Mouse (Mus musculus): ENCODE measurements around the gene D10Wsu102e. TPM values are rescaled to one million over a fixed set of nuclear protein-coding genes. Genes with fewer than 3 reads are reported as not detected.
"Not testable (repeated sequence)": the region's sequence is repeated elsewhere in the genome, so short reads cannot be mapped to it uniquely, and the experiment has no call there.

The D10Wsu102e gene
- total and polyA plus RNA-seq, 2 experiments: 0.13 to 0.28 TPM

- WGBS: 87% methylated on average over 4 of the region's 4 CpGs
- Histone ChIP-seq H3K27me3 (ENCODE audit: control insufficient read depth, insufficient read depth, low read length) (no peaks in the 10 kb centered on the region), H3K36me3 (ENCODE audit: control insufficient read depth, insufficient read depth, low read length) (no peaks in the 10 kb centered on the region), H3K4me3 (ENCODE audit: insufficient read depth, low read depth, low read length) (no peak overlapping the region), H3K9ac (ENCODE audit: low read depth, low read length) (no peak overlapping the region), H3K79me2 (ENCODE audit: control insufficient read depth, insufficient read depth, low read length) (no peaks in the 10 kb centered on the region), H3K27ac (replicated peaks; ENCODE audit: insufficient read depth, low read depth, low read length) (no peak overlapping the region), H3K4me1 (ENCODE audit: control insufficient read depth, insufficient read depth, low read length) (no peaks in the 10 kb centered on the region)
- no peak for TF ChIP-seq CTCF (IDR thresholded peaks at IDR 0.05; ENCODE audit: low read depth, low read length)
- no peak for DNase-seq (ENCODE audit: extremely low read depth, low read depth, low spot score)
These were observed 22.5 kb downstream of the D10Wsu102e start for GRCm38 (mm10) chr10:83382528-83382927.

DNA sequence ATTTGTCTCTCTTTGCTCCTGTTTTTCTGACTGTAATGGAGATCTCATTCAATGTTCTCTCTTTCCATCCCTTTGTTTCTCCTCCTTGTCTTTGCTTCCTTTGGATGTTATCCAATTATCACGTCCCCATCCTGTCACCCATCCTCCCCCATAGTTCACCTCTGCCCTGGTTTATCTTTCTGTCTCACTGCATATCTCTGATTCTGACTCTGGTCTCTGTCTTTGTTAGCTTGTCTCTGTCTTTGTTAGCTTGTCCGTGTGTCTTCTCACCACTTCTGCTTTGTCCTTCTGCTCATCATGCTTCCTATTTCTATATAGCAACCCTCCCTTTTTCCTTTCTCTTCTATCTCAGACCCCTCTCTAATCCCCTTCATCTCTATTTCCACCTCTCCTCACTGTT lies 23.0 kb downstream of the D10Wsu102e start:
- H3K79me2 ChIP-seq (ENCODE audit: control insufficient read depth, insufficient read depth, low read length): no peaks in the 10 kb centered on the region
- no peak overlapping the region for H3K27ac ChIP-seq (replicated peaks; ENCODE audit: insufficient read depth, low read depth, low read length)
- no peaks in the 10 kb centered on the region for H3K36me3 ChIP-seq (ENCODE audit: control insufficient read depth, insufficient read depth, low read length)
- DNase-seq (ENCODE audit: extremely low read depth, low read depth, low spot score): no peak
- TF ChIP-seq POLR2A (IDR thresholded peaks at IDR 0.05; ENCODE audit: extremely low read depth, insufficient read depth, low read length) (no peak), CTCF (IDR thresholded peaks at IDR 0.05; ENCODE audit: low read depth, low read length) (no peak)
- no peaks in the 10 kb centered on the region for H3K27me3 ChIP-seq (ENCODE audit: control insufficient read depth, insufficient read depth, low read length)
- WGBS: 63% methylated on average over 2 of the region's 2 CpGs
- H3K9ac ChIP-seq (ENCODE audit: low read depth, low read length): no peak overlapping the region
- no peaks in the 10 kb centered on the region for H3K4me1 ChIP-seq (ENCODE audit: control insufficient read depth, insufficient read depth, low read length)
- H3K4me3 ChIP-seq (ENCODE audit: insufficient read depth, low read depth, low read length): no peak overlapping the region

GRCm38 (mm10) chr10:83383863-83384262 lies 23.8 kb downstream of the D10Wsu102e start:
- Histone ChIP-seq H3K9ac (ENCODE audit: low read depth, low read length) (no peak overlapping the region), H3K36me3 (ENCODE audit: control insufficient read depth, insufficient read depth, low read length) (no peaks in the 10 kb centered on the region), H3K27ac (replicated peaks; ENCODE audit: insufficient read depth, low read depth, low read length) (no peak overlapping the region), H3K27me3 (ENCODE audit: control insufficient read depth, insufficient read depth, low read length) (no peaks in the 10 kb centered on the region), H3K79me2 (ENCODE audit: control insufficient read depth, insufficient read depth, low read length) (no peaks in the 10 kb centered on the region), H3K4me1 (ENCODE audit: control insufficient read depth, insufficient read depth, low read length) (no peaks in the 10 kb centered on the region), H3K4me3 (ENCODE audit: insufficient read depth, low read depth, low read length) (no peak overlapping the region)
- 94% methylated on average over 13 of the region's 13 CpGs for WGBS
- no peak for TF ChIP-seq CTCF (IDR thresholded peaks at IDR 0.05; ENCODE audit: low read depth, low read length)
- DNase-seq (ENCODE audit: extremely low read depth, low read depth, low spot score): no peak

GRCm38 (mm10) chr10:83384456-83385215 lies 24.6 kb downstream of the D10Wsu102e start:
- no peak for DNase-seq (ENCODE audit: extremely low read depth, low read depth, low spot score)
- H3K9ac ChIP-seq (ENCODE audit: low read depth, low read length): no peak overlapping the region
- H3K27ac ChIP-seq (replicated peaks; ENCODE audit: insufficient read depth, low read depth, low read length): no peak overlapping the region
- 93% methylated on average over 8 of the region's 8 CpGs for WGBS
- H3K36me3 ChIP-seq (ENCODE audit: control insufficient read depth, insufficient read depth, low read length): no peaks in the 10 kb centered on the region
- TF ChIP-seq CTCF (IDR thresholded peaks at IDR 0.05; ENCODE audit: low read depth, low read length) (no peak), POLR2A (IDR thresholded peaks at IDR 0.05; ENCODE audit: extremely low read depth, insufficient read depth, low read length) (no peak)
- H3K4me3 ChIP-seq (ENCODE audit: insufficient read depth, low read depth, low read length): no peak overlapping the region
- H3K79me2 ChIP-seq (ENCODE audit: control insufficient read depth, insufficient read depth, low read length): no peaks in the 10 kb centered on the region
- H3K27me3 ChIP-seq (ENCODE audit: control insufficient read depth, insufficient read depth, low read length): no peaks in the 10 kb centered on the region
- H3K4me1 ChIP-seq (ENCODE audit: control insufficient read depth, insufficient read depth, low read length): no peaks in the 10 kb centered on the region

GRCm38 (mm10) chr10:83385330-83385910 lies 25.4 kb downstream of the D10Wsu102e start:
- no peak overlapping the region for H3K9ac ChIP-seq (ENCODE audit: low read depth, low read length)
- no peak overlapping the region for H3K27ac ChIP-seq (replicated peaks; ENCODE audit: insufficient read depth, low read depth, low read length)
- H3K4me3 ChIP-seq (ENCODE audit: insufficient read depth, low read depth, low read length): no peak overlapping the region
- 86% methylated on average over 7 of the region's 7 CpGs for WGBS
- no peak for TF ChIP-seq CTCF (IDR thresholded peaks at IDR 0.05; ENCODE audit: low read depth, low read length)
- no peak for TF ChIP-seq POLR2A (IDR thresholded peaks at IDR 0.05; ENCODE audit: extremely low read depth, insufficient read depth, low read length)
- no peaks in the 10 kb centered on the region for H3K36me3 ChIP-seq (ENCODE audit: control insufficient read depth, insufficient read depth, low read length)
- no peaks in the 10 kb centered on the region for H3K4me1 ChIP-seq (ENCODE audit: control insufficient read depth, insufficient read depth, low read length)
- H3K27me3 ChIP-seq (ENCODE audit: control insufficient read depth, insufficient read depth, low read length): no peaks in the 10 kb centered on the region
- DNase-seq (ENCODE audit: extremely low read depth, low read depth, low spot score): no peak
- no peaks in the 10 kb centered on the region for H3K79me2 ChIP-seq (ENCODE audit: control insufficient read depth, insufficient read depth, low read length)

DNA sequence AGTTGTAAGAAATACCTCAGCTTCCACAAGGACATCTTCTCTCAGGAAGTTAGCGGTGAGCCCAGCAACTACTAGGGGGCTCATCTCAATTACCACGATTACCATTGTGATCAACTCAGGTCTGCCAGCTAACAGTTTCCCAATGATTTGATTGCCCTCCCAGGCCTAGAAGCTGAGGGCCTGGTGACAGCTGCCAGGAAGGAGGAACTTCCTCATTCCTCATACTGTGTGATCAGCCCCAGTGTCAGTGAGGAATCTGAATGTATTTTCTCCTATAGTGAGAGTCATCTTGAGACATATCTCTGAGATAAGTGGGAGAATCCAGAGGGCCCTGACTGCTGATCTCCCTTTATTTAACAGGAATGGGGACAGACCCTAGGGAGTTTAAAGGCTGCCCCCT lies 37.3 kb downstream of the D10Wsu102e start:
- 94% methylated on average over 2 of the region's 2 CpGs for WGBS

GRCm38 (mm10) chr10:83400896-83401295 lies 40.9 kb downstream of the D10Wsu102e start:
- 84% methylated on average over 7 of the region's 7 CpGs for WGBS
- H3K9ac ChIP-seq (ENCODE audit: low read depth, low read length); H3K27me3 ChIP-seq (ENCODE audit: control insufficient read depth, insufficient read depth, low read length); DNase-seq (ENCODE audit: extremely low read depth, low read depth, low spot score); H3K79me2 ChIP-seq (ENCODE audit: control insufficient read depth, insufficient read depth, low read length); H3K27ac ChIP-seq (replicated peaks; ENCODE audit: insufficient read depth, low read depth, low read length); H3K36me3 ChIP-seq (ENCODE audit: control insufficient read depth, insufficient read depth, low read length); H3K4me1 ChIP-seq (ENCODE audit: control insufficient read depth, insufficient read depth, low read length); H3K4me3 ChIP-seq (ENCODE audit: insufficient read depth, low read depth, low read length): not testable (repeated sequence)

More for the DNA sequence above, 37.3 kb downstream of the D10Wsu102e start:
- Histone ChIP-seq H3K27me3 (ENCODE audit: control insufficient read depth, insufficient read depth, low read length) (no peaks in the 10 kb centered on the region), H3K36me3 (ENCODE audit: control insufficient read depth, insufficient read depth, low read length) (no peaks in the 10 kb centered on the region), H3K4me1 (ENCODE audit: control insufficient read depth, insufficient read depth, low read length) (no peaks in the 10 kb centered on the region), H3K79me2 (ENCODE audit: control insufficient read depth, insufficient read depth, low read length) (no peaks in the 10 kb centered on the region), H3K4me3 (ENCODE audit: insufficient read depth, low read depth, low read length) (no peak overlapping the region), H3K9ac (ENCODE audit: low read depth, low read length) (no peak overlapping the region), H3K27ac (replicated peaks; ENCODE audit: insufficient read depth, low read depth, low read length) (no peak overlapping the region)
- no peak for DNase-seq (ENCODE audit: extremely low read depth, low read depth, low spot score)
- TF ChIP-seq CTCF (IDR thresholded peaks at IDR 0.05; ENCODE audit: low read depth, low read length) (no peak), POLR2A (IDR thresholded peaks at IDR 0.05; ENCODE audit: extremely low read depth, insufficient read depth, low read length) (no peak)

All from liver, adult 2 months (tissue).